Mouse (Mus musculus): ENCODE results near the gene Nmb. TPM values are rescaled to one million over a fixed set of nuclear protein-coding genes. Genes with fewer than 3 reads are reported as not detected.

Gene Nmb
- 1 to 10 TPM; 4.1 to 4.6 TPM for total RNA-seq (2023)

DNA sequence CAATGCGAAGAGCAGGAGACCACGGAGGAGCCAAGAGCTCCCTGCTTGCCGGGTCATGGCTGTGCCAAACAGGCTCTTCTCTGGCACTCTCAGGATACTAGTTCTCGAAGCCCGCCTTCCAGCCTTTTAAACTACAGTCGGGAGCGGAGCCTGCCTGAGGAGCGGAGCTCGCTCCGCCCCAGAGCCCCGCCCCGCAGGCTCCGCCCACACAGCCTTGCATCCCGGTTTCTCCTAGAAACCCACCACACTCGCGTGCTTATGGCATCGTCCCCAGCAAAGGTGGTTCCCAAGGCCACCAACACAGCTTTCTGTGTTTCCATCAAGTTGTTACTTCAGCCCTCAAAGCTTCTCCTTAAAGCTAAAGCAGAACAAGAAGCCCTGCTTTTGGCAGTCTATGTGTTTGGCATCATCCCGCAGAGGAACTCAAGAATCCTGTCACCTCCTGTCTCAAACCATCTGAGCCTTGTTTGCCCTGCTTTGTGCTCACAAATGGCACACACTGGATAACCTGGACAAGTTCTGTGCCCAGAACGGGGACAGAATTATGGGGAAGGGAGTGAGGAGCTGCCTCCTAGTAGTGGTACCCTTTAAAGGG is at the start of gene Nmb:
Gene Nmb (minus strand): TSS at position 156 of the 595 bp plus-strand sequence.

GRCm38 (mm10) chr7:80947445-80948350 is 42.8 kb upstream of the Nmb start, which contains the start of gene Sec11a:
TSS of gene Sec11a (minus strand) at chr7:80947780.

DNA sequence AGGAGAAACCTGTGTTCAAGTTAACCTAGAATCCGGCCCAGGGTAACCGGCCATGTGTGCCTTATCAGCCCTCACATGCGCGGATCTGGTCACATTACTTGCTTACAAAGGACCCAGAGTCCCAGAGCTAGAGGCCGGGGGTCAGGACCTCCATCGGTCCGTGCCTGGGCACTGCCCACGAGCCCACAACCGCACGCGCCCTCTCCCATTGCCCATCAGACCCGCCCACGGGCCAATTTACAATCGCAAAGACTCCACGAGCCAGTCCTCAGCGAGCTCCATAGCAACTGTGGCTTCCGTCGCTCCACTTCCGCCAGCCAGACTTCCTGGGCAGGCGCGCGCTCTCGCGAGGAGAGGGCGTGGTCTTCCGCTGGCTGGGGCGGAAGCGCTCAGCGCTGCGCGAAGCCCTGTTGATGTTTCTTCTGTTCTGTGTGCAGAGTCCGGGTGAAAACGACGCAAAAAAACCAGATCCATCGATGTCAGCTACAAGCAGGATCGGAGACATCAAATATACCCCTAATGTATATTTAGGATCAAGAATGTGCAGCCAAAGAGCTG is 3.9 kb downstream of the Nmb start, which contains the start of gene Wdr73:
Gene Wdr73 (minus strand): TSS at position 326 of the 558 bp plus-strand sequence.

DNA sequence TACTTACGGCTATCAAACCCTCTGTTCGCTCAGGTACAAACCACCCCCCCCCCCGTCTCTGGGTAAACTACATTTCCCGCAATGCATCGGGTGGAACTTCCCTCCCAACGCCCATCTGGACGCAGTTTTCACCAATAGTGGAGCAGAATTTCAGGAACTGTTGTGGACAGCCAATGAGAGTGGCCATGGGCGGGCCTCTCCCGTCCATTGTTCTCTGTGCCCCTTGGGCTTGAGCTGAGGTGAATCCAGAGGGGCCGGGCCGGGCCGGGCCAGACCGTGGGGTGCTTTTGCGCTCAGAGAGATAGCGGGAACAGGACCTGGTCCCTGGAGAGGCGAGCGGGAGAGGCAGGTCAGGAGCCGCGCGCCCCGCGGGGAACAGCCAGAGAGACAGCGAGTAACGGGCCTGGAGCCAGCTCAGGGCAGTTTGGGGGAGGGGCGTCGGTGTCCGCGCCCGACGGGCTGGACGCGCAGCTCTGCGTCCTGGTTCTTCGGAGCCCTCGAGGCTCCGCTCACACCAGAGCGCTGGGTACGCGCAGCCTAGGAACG is 44.1 kb downstream of the Nmb start, which contains the start of gene Zscan2:
Gene Zscan2 (plus strand): TSS at position 192 of the 546 bp plus-strand sequence.

Other genes starting within 250 kb of the Nmb start
- gene Crtc3, start 216.2 kb downstream of the Nmb start, total RNA-seq (2023), result 10 to 100 TPM; 23.8 to 25.2 TPM
- 100 to 1,000 TPM; 543 to 665 TPM for gene Iqgap1, start 79.1 kb downstream of the Nmb start, total RNA-seq (2023)
- 1 to 10 TPM; 3.2 to 3.7 TPM for gene Zscan2, start 44.2 kb downstream of the Nmb start, total RNA-seq (2023)
- gene Wdr73, start 3.8 kb downstream of the Nmb start, total RNA-seq (2023), result 1 to 10 TPM; 6.9 to 7.1 TPM
- gene Sec11a, start 42.7 kb upstream of the Nmb start, total RNA-seq (2023), result 10 to 100 TPM; 56.7 to 59.3 TPM
- 10 to 100 TPM; 47.9 to 60.4 TPM for gene Zfp592, start 88.6 kb upstream of the Nmb start, total RNA-seq (2023)
- under 1 TPM; 0.11 to 0.26 TPM for gene Alpk3, start 152.5 kb upstream of the Nmb start, total RNA-seq (2023)
- gene Slc28a1, start 209.7 kb upstream of the Nmb start, total RNA-seq (2023), result not detected